Mouse (Mus musculus): ENCODE measurements around the gene Aamp.

Gene Aamp

GRCm38 (mm10) chr1:74281372-74281771 lies 3.2 kb downstream of the Aamp start:
- no peak for DNase-seq

- no peak for DNase-seq
These were observed 3.8 kb downstream of the Aamp start for GRCm38 (mm10) chr1:74280591-74281325.

- DNase-seq: no peak
These were observed 5.5 kb downstream of the Aamp start for GRCm38 (mm10) chr1:74278988-74279387.

GRCm38 (mm10) chr1:74278538-74278937 lies 6.0 kb downstream of the Aamp start, which contains the start of gene Gpbar1:
Gene Gpbar1, plus strand, starts transcription at chr1:74278550.
- no peak for DNase-seq

GRCm38 (mm10) chr1:74277883-74278537 lies 6.5 kb downstream of the Aamp start:
- no peak for DNase-seq

- no peak for DNase-seq
These were observed 7.5 kb downstream of the Aamp start for GRCm38 (mm10) chr1:74277041-74277440.

- no peak for DNase-seq
These were observed 9.5 kb downstream of the Aamp start for GRCm38 (mm10) chr1:74275015-74275414.

- no peak for DNase-seq
These were observed 12.9 kb downstream of the Aamp start for GRCm38 (mm10) chr1:74271659-74272058.

- no peak for DNase-seq
These were observed 15.8 kb downstream of the Aamp start for GRCm38 (mm10) chr1:74268750-74269149.

- DNase-seq: no peak
These were observed 22.0 kb downstream of the Aamp start for GRCm38 (mm10) chr1:74262510-74262909.

- no peak for DNase-seq
These were observed 27.8 kb downstream of the Aamp start for GRCm38 (mm10) chr1:74256782-74257181.

- no peak for DNase-seq
These were observed 28.7 kb downstream of the Aamp start for GRCm38 (mm10) chr1:74255704-74256345.

GRCm38 (mm10) chr1:74250096-74250495 lies 34.4 kb downstream of the Aamp start:
- DNase-seq: no peak

- peak; percentile 14 to 39 for DNase-seq
These were observed 35.1 kb downstream of the Aamp start for GRCm38 (mm10) chr1:74249331-74249980.

GRCm38 (mm10) chr1:74248799-74249198 lies 35.7 kb downstream of the Aamp start:
- peak; percentile 68 to 71 for DNase-seq

- DNase-seq: no peak
These were observed 39.0 kb downstream of the Aamp start for GRCm38 (mm10) chr1:74245525-74245924.

GRCm38 (mm10) chr1:74240832-74241231 lies 43.7 kb downstream of the Aamp start:
- no peak for DNase-seq

- DNase-seq: no peak
These were observed 44.2 kb downstream of the Aamp start for GRCm38 (mm10) chr1:74240311-74240710.

GRCm38 (mm10) chr1:74239618-74240017 lies 44.9 kb downstream of the Aamp start:
- DNase-seq: peak in 1 of 2 experiments; percentile 11

GRCm38 (mm10) chr1:74239162-74239561 lies 45.4 kb downstream of the Aamp start:
- no peak for DNase-seq

GRCm38 (mm10) chr1:74238136-74238535 lies 46.4 kb downstream of the Aamp start:
- DNase-seq: no peak

GRCm38 (mm10) chr1:74237671-74238070 lies 46.9 kb downstream of the Aamp start:
- no peak for DNase-seq

- peak; percentile 70 to 75 for DNase-seq
These were observed 47.8 kb downstream of the Aamp start for GRCm38 (mm10) chr1:74236590-74237317.
